Mouse (Mus musculus) Patski (cell line): Measurements from ENCODE around the gene Pdzd7. TPM values are rescaled to one million over a fixed set of nuclear protein-coding genes. Genes with fewer than 3 reads are reported as not detected.
A peak's percentile ranks its signal among the peaks of the same experiment; 100 is the strongest.

ENCODE experiments used
- ATAC-seq: fragments of 100-300 bp; one replicate; pipeline ENCODE4 v1.8.0; 2021
- CTCF ChIA-PET: fragments of 350-600 bp; sonication (Branson Sonifier 250); formaldehyde crosslinking; loops from one replicate; lab custom pipeline; 2022; ENCODE audit warnings: inconsistent platforms; lab: Charles Lee
- POLR2A ChIA-PET: fragments of 350-600 bp; sonication (Branson Sonifier 250); formaldehyde crosslinking; loops from one replicate; lab custom pipeline; 2022; ENCODE audit warnings: antibody characterized with exemption, inconsistent platforms; lab: Charles Lee
- DNase-seq: peaks from one replicate; pipeline ENCODE4 v3.0.0-alpha.2; 2011; ENCODE audit warnings: low read depth, low spot score
- H3K27me3 ChIP-seq: fragments of 371-371 bp; one replicate; pipeline ENCODE4 v1.5.1; 2021
- CTCF ChIP-seq: fragments of 100-300 bp; IDR thresholded peaks from one replicate; pipeline ENCODE4 v1.5.1; 2021
- in situ Hi-C: fragments of 300-500 bp; cut with MboI; formaldehyde crosslinking; loops from 3 replicates; pipeline ENCODE4 v1.11.1; 2018; ENCODE audit warnings: low pct_unique_long_range_greater_than_20kb, mixed read lengths
- polyA plus RNA-seq: library from polyadenylated mRNA; unstranded; gene quantifications from one replicate; pipeline ENCODE4 v1.2.3, GENCODE M21; 2021

The Pdzd7 gene
- polyA plus RNA-seq, 1 experiment from 2014 or later, result 4.9 TPM

- no peak for TF ChIP-seq CTCF
- DNase-seq (no peak), ATAC-seq (no peak)
- CTCF ChIA-PET, result interaction anchor here (0.9 to 4.9 kb wide), 7 partner anchors 12 to 85 kb away, joined by 3 to 43 read pairs (median 9); partner anchors contain the start of genes Lzts2 and Sfxn3
- POLR2A ChIA-PET, result interaction anchor here (0.6 kb wide), 2 partner anchors 8 to 28 kb away, joined by 3 read pairs; no protein-coding TSS in a partner anchor
- peaks cover 23% of the 10 kb centered on the region for H3K27me3 ChIP-seq
- in situ Hi-C loops, result no loop called here
These were observed 30.6 kb upstream of the Pdzd7 start for GRCm38 (mm10) chr19:45076036-45076575.

GRCm38 (mm10) chr19:45075323-45076035 lies 30.0 kb upstream of the Pdzd7 start:
- no peak for TF ChIP-seq CTCF
- CTCF ChIA-PET, result interaction anchor here (1.1 to 4.9 kb wide), 6 partner anchors 12 to 62 kb away, joined by 3 to 43 read pairs (median 11); partner anchors contain the start of genes Lzts2 and Sfxn3
- POLR2A ChIA-PET, result interaction anchor here (0.6 to 0.8 kb wide), 3 partner anchors 8 to 494 kb away, joined by 3 read pairs; no protein-coding TSS in a partner anchor
- in situ Hi-C loops, result no loop called here
- DNase-seq (no peak), ATAC-seq (no peak)
- peaks cover 23% of the 10 kb centered on the region for H3K27me3 ChIP-seq

GRCm38 (mm10) chr19:45074580-45075322 lies 29.2 kb upstream of the Pdzd7 start, which contains the start of gene Kazald1:
TSS of gene Kazald1 (plus strand) at chr19:45075241.
- POLR2A ChIA-PET, result interaction anchor here (0.8 to 1.0 kb wide), 2 partner anchors 11 to 493 kb away, joined by 3 to 4 read pairs; no protein-coding TSS in a partner anchor
- TF ChIP-seq CTCF, result no peak
- in situ Hi-C loops, result no loop called here
- DNase-seq, result peak; percentile 69
- peaks cover 22% of the 10 kb centered on the region for H3K27me3 ChIP-seq
- ATAC-seq, result peak; percentile 74
- CTCF ChIA-PET, result interaction anchor here (1.1 to 4.9 kb wide), 8 partner anchors 10 to 677 kb away, joined by 3 to 43 read pairs (median 5); partner anchors contain the start of gene Sfxn3

GRCm38 (mm10) chr19:45073871-45074542 lies 28.5 kb upstream of the Pdzd7 start:
- in situ Hi-C loops, result no loop called here
- peaks cover 21% of the 10 kb centered on the region for H3K27me3 ChIP-seq
- ChIA-PET CTCF (interaction anchor here (1.0 to 4.9 kb wide), 11 partner anchors 8 to 678 kb away, joined by 3 to 43 read pairs (median 5); partner anchors contain the start of gene Sfxn3), POLR2A (interaction anchor here (0.8 to 1.0 kb wide), 2 partner anchors 10 to 493 kb away, joined by 3 to 4 read pairs; no protein-coding TSS in a partner anchor)
- ATAC-seq, result no peak
- no peak for DNase-seq
- TF ChIP-seq CTCF, result no peak

GRCm38 (mm10) chr19:45067758-45068510 lies 22.4 kb upstream of the Pdzd7 start:
- ChIA-PET POLR2A (no interaction called here), CTCF (interaction anchor here (1.1 kb wide), 1 partner anchor 9 kb away, joined by 3 read pairs; no protein-coding TSS in a partner anchor)
- no peak for TF ChIP-seq CTCF
- H3K27me3 ChIP-seq, result peaks cover 21% of the 10 kb centered on the region
- ATAC-seq (no peak), DNase-seq (no peak)
- in situ Hi-C loops, result no loop called here

GRCm38 (mm10) chr19:45067170-45067569 lies 21.7 kb upstream of the Pdzd7 start:
- no peak for TF ChIP-seq CTCF
- POLR2A ChIA-PET, result no interaction called here
- DNase-seq (no peak), ATAC-seq (no peak)
- H3K27me3 ChIP-seq, result peaks cover 21% of the 10 kb centered on the region
- in situ Hi-C loops, result no loop called here
- CTCF ChIA-PET, result interaction anchor here (1.1 kb wide), 1 partner anchor 9 kb away, joined by 3 read pairs; no protein-coding TSS in a partner anchor

GRCm38 (mm10) chr19:45065226-45065625 lies 19.7 kb upstream of the Pdzd7 start:
- no peak for TF ChIP-seq CTCF
- in situ Hi-C loops, result no loop called here
- no peak for DNase-seq
- CTCF ChIA-PET, result interaction anchor here (1.1 to 1.3 kb wide), 2 partner anchors 9 to 17 kb away, joined by 3 to 5 read pairs; no protein-coding TSS in a partner anchor
- no peak for ATAC-seq
- POLR2A ChIA-PET, result no interaction called here
- peaks cover 21% of the 10 kb centered on the region for H3K27me3 ChIP-seq

GRCm38 (mm10) chr19:45063565-45064292 lies 18.2 kb upstream of the Pdzd7 start:
- POLR2A ChIA-PET, result interaction anchor here (1.0 to 1.6 kb wide), 2 partner anchors 10 to 17 kb away, joined by 3 to 4 read pairs; partner anchors contain the start of gene Sfxn3
- in situ Hi-C loops, result no loop called here
- DNase-seq, result no peak
- CTCF ChIA-PET, result interaction anchor here (0.7 to 0.9 kb wide), 2 partner anchors 10 to 52 kb away, joined by 3 to 5 read pairs; no protein-coding TSS in a partner anchor
- H3K27me3 ChIP-seq, result peaks cover 18% of the 10 kb centered on the region
- ATAC-seq, result no peak
- peak; percentile 75 for TF ChIP-seq CTCF
